Mouse (Mus musculus): ENCODE results near the gene Tubgcp2. TPM values are rescaled to one million over a fixed set of nuclear protein-coding genes. Genes with fewer than 3 reads are reported as not detected.

Gene Tubgcp2
- total and polyA plus RNA-seq, 2 experiments from 2014 or later = 24.5 to 53.1 TPM

- H3K4me1 ChIP-seq (ENCODE audit: control insufficient read depth, insufficient read depth) = no peaks in the 10 kb centered on the region
- no peaks in the 10 kb centered on the region for H3K9me3 ChIP-seq (replicated peaks; ENCODE audit: control insufficient read depth, low read length)
- H3K4me3 ChIP-seq (ENCODE audit: low read depth, low read length) = no peak overlapping the region
- DNase-seq (ENCODE audit: low spot score) (no peak), ATAC-seq (ENCODE audit: insufficient read depth, low read depth) (no peak)
- TF ChIP-seq CTCF (IDR thresholded peaks at IDR 0.05; ENCODE audit: low read depth) = no peak
- TF ChIP-seq EP300 (IDR thresholded peaks at IDR 0.05; ENCODE audit: low read depth) = no peak
- H3K27ac ChIP-seq (ENCODE audit: low read depth) = no peak overlapping the region
- no peaks in the 10 kb centered on the region for H3K27me3 ChIP-seq (ENCODE audit: control insufficient read depth, insufficient read depth, low read length)
- H3K4me2 ChIP-seq (ENCODE audit: low read depth, low read length) = no peak overlapping the region
- H3K9ac ChIP-seq (replicated peaks; ENCODE audit: low read depth, low read length) = no peak overlapping the region
- H3K36me3 ChIP-seq (replicated peaks; ENCODE audit: control insufficient read depth, insufficient read depth, low read length) = peaks cover 54% of the 10 kb centered on the region
- WGBS = 88% methylated on average over 9 of the region's 9 CpGs
Measured at GRCm38 (mm10) chr7:140007781-140008180, 28.7 kb downstream of the Tubgcp2 start.

- H3K4me2 ChIP-seq (ENCODE audit: low read depth, low read length) = no peak overlapping the region
- WGBS = 77% methylated on average over 9 of the region's 9 CpGs
- DNase-seq (ENCODE audit: low spot score) (no peak), ATAC-seq (ENCODE audit: insufficient read depth, low read depth) (no peak)
- no peaks in the 10 kb centered on the region for H3K27me3 ChIP-seq (ENCODE audit: control insufficient read depth, insufficient read depth, low read length)
- no peak for TF ChIP-seq CTCF (IDR thresholded peaks at IDR 0.05; ENCODE audit: low read depth)
- TF ChIP-seq EP300 (IDR thresholded peaks at IDR 0.05; ENCODE audit: low read depth) = no peak
- no peak overlapping the region for H3K9ac ChIP-seq (replicated peaks; ENCODE audit: low read depth, low read length)
- H3K9me3 ChIP-seq (replicated peaks; ENCODE audit: control insufficient read depth, low read length) = no peaks in the 10 kb centered on the region
- peaks cover 60% of the 10 kb centered on the region for H3K36me3 ChIP-seq (replicated peaks; ENCODE audit: control insufficient read depth, insufficient read depth, low read length)
- H3K4me3 ChIP-seq (ENCODE audit: low read depth, low read length) = no peak overlapping the region
- H3K4me1 ChIP-seq (ENCODE audit: control insufficient read depth, insufficient read depth) = no peaks in the 10 kb centered on the region
- no peak overlapping the region for H3K27ac ChIP-seq (ENCODE audit: low read depth)
Measured at GRCm38 (mm10) chr7:140006861-140007611, 29.4 kb downstream of the Tubgcp2 start.

DNA sequence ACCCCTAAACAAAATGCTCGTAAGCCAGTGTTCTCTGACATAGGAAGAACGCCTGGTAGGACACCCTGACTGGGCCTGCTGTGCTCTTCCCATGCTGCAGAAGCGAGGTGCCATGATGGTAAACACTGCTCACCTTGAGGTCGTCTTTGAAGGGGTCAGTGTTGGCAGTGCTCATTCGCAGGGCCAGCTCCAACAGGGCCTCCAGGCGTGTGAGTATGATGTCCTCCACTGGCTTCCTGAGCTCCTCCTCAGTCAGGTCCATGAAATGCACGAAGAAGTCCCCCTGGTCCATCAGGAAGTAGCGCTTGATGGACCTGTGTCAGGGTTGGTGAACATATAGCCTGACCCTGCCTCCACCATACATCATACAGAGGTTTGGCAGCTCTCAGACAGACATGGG is 31.8 kb downstream of the Tubgcp2 start:
- ATAC-seq (ENCODE audit: insufficient read depth, low read depth) (no peak), DNase-seq (ENCODE audit: low spot score) (no peak)
- TF ChIP-seq CTCF (IDR thresholded peaks at IDR 0.05; ENCODE audit: low read depth) = no peak
- TF ChIP-seq EP300 (IDR thresholded peaks at IDR 0.05; ENCODE audit: low read depth) = no peak
- H3K4me3 ChIP-seq (ENCODE audit: low read depth, low read length) = no peak overlapping the region
- H3K4me2 ChIP-seq (ENCODE audit: low read depth, low read length) = no peak overlapping the region
- H3K36me3 ChIP-seq (replicated peaks; ENCODE audit: control insufficient read depth, insufficient read depth, low read length) = peaks cover 70% of the 10 kb centered on the region
- 87% methylated on average over 8 of the region's 8 CpGs for WGBS
- H3K27me3 ChIP-seq (ENCODE audit: control insufficient read depth, insufficient read depth, low read length) = no peaks in the 10 kb centered on the region
- H3K4me1 ChIP-seq (ENCODE audit: control insufficient read depth, insufficient read depth) = no peaks in the 10 kb centered on the region
- no peak overlapping the region for H3K9ac ChIP-seq (replicated peaks; ENCODE audit: low read depth, low read length)
- H3K9me3 ChIP-seq (replicated peaks; ENCODE audit: control insufficient read depth, low read length) = no peaks in the 10 kb centered on the region
- no peak overlapping the region for H3K27ac ChIP-seq (ENCODE audit: low read depth)

DNA sequence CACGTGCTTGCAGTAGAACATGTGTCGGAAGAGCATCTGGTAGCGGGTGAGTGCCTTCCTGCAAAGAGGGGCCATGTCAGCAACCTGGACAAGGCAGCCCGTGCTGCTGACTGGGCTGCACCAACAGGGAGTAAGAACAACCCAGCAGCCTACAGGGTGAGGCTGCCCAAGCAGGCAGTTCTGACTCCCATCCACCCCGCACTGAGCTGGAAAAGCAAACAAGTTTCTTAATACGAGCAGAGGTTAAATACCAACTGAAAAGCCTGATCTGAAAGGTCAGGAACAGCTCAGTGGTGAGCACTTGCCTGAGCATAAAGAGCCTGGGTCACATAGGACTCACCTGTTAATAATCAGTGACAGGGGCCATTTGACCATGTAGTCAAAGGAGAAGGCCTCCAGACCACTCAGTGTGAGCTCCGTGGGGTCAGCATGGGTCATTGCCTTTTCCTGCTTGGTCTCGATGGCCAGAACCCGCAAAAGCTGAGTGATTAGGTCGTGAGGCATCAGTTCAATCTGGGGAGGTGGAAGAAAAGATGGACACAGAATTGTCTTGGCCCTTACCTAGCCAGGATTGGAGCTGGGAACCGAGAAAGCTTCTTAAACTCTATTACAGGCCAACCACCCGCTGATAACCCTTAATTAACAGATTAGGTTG is 35.3 kb downstream of the Tubgcp2 start:
- ATAC-seq (ENCODE audit: insufficient read depth, low read depth) = no peak
- WGBS = 85% methylated on average over 12 of the region's 12 CpGs
- H3K4me1 ChIP-seq (ENCODE audit: control insufficient read depth, insufficient read depth) = no peaks in the 10 kb centered on the region
- TF ChIP-seq CTCF (IDR thresholded peaks at IDR 0.05; ENCODE audit: low read depth) = no peak
- TF ChIP-seq EP300 (IDR thresholded peaks at IDR 0.05; ENCODE audit: low read depth) = no peak
- H3K27ac ChIP-seq (ENCODE audit: low read depth) = no peak overlapping the region
- H3K4me2 ChIP-seq (ENCODE audit: low read depth, low read length) = no peak overlapping the region
- no peaks in the 10 kb centered on the region for H3K27me3 ChIP-seq (ENCODE audit: control insufficient read depth, insufficient read depth, low read length)
- H3K9ac ChIP-seq (replicated peaks; ENCODE audit: low read depth, low read length) = no peak overlapping the region
- no peak overlapping the region for H3K4me3 ChIP-seq (ENCODE audit: low read depth, low read length)
- H3K36me3 ChIP-seq (replicated peaks; ENCODE audit: control insufficient read depth, insufficient read depth, low read length) = peaks cover 87% of the 10 kb centered on the region
- DNase-seq (ENCODE audit: low spot score) = no peak
- no peaks in the 10 kb centered on the region for H3K9me3 ChIP-seq (replicated peaks; ENCODE audit: control insufficient read depth, low read length)

DNA sequence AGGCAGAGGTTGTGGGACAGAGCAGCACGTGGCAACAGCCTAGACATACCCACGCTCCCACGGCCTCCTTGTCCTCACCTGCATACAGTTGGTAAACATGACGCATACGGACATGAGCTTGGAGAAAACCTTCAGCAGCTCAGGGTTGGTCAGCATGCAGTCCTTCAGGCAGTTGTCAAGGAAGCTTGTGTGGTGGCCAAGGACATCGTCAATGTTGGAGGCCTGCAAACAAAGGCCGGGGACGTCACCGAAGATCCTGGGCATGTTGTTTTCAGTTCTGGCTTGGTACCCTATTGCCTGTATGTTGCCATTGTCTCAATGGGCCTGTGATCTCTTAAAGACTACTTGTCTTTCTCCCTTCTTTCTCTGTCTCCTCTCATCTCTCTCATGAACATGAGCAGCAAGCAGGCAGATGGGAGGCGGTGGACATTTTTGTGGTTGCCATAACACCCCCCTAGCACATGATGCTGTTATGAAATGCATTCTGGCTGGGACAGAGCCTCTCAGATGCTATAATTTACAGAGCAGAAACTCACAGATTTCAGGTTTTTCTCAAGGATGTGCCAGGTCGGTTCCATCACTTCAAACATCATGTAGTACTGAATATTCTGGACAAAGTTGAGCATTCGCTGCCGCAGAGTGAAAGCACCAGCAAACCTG is 37.6 kb downstream of the Tubgcp2 start:
- no peak overlapping the region for H3K4me2 ChIP-seq (ENCODE audit: low read depth, low read length)
- H3K9ac ChIP-seq (replicated peaks; ENCODE audit: low read depth, low read length) = no peak overlapping the region
- DNase-seq (ENCODE audit: low spot score) = no peak
- no peak overlapping the region for H3K27ac ChIP-seq (ENCODE audit: low read depth)
- peaks cover 77% of the 10 kb centered on the region for H3K36me3 ChIP-seq (replicated peaks; ENCODE audit: control insufficient read depth, insufficient read depth, low read length)
- no peaks in the 10 kb centered on the region for H3K4me1 ChIP-seq (ENCODE audit: control insufficient read depth, insufficient read depth)
- TF ChIP-seq CTCF (IDR thresholded peaks at IDR 0.05; ENCODE audit: low read depth) (no peak), EP300 (IDR thresholded peaks at IDR 0.05; ENCODE audit: low read depth) (no peak)
- H3K27me3 ChIP-seq (ENCODE audit: control insufficient read depth, insufficient read depth, low read length) = no peaks in the 10 kb centered on the region
- no peaks in the 10 kb centered on the region for H3K9me3 ChIP-seq (replicated peaks; ENCODE audit: control insufficient read depth, low read length)
- ATAC-seq (ENCODE audit: insufficient read depth, low read depth) = no peak
- 95% methylated on average over 13 of the region's 13 CpGs for WGBS
- H3K4me3 ChIP-seq (ENCODE audit: low read depth, low read length) = no peak overlapping the region

All from heart, postnatal 0 days (tissue).